Mouse (Mus musculus) layer of hippocampus, postnatal 14 days (tissue): ENCODE data around the gene Fam102a. TPM values are rescaled to one million over a fixed set of nuclear protein-coding genes. Genes with fewer than 3 reads are reported as not detected.
A peak's percentile ranks its signal among the peaks of the same experiment; 100 is the strongest.

Experiments
- DNase-seq, 2 experiments: peaks; one replicate each; pipeline ENCODE4 v3.0.0; 2021 to 2022; ENCODE audit warnings: low spot score in 2 of 2, mixed read lengths in 1 of 2
- total RNA-seq, 2 experiments: library from RNA; stranded (reverse); gene quantifications; 2 replicates each; pipeline ENCODE4 v1.2.3; 2021

The Fam102a gene
- total RNA-seq, 2 experiments from 2014 or later, result 50.2 to 52.9 TPM

DNA sequence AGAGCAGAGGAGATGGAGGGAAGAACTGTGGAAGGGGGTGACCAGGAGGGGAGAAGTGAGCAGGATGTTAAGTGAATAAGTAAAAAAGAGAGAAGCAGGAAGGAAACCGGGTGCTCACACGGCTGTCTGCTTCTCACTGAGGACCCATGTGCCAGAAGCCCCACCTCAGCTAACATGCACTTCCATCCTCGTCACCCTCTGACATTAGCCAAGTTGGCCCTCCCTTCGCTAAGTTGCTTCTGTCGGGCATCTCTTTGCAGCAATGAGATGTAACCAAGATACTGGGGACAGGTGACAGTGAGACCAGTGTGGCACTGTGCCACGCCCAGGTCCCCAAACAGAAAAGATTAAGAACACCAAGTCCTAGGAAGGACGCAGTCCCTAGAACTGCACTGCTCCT, 22.5 kb upstream of the Fam102a start:
- DNase-seq, result no peak

- no peak for DNase-seq
These were observed 20.8 kb upstream of the Fam102a start for GRCm38 (mm10) chr2:32514335-32514734.

GRCm38 (mm10) chr2:32517233-32517867, 17.8 kb upstream of the Fam102a start:
- no peak for DNase-seq

DNA sequence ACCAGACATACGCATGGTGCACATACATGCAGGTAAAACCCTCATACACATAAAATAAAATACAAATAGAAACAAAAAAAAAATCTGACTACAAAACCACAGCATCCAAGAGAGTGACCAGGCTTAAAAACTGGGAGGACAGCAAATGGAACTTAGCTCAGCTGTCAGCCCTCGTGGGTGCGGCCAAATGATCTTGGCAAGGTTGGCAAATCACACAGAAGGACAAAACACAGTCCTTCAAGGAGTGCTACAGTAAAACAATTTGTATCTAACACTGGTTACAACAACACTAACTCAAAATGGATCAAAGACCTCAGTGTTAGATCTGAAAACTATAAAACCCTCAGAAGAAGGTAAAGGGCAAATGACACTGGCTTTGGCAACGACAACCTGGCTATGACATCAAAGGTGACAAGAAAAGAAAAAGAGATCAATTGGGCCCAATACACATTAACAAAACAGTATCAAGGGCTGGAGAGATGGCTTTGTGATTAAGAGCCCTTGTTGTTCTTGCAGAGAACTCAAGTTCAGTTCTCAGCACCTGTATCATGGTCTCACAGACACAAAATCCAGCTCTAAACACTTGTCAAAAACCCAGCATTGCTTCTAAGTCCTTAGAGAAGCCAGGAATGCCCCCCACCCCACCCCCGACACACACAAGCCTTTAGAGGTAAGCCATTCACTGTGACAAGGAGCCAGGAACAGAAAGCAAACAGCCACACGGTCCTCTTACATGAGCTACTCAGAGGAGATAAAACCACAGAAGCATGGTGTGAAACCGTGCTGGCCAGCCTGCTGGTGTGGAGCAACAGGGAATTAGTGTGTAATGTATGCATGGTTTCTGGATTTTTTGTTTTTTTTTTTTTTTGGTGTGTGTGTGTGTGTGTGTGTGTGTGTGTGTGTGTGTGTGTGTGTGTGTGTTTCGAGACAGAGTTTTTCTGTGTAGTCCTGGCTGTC, 14.8 kb upstream of the Fam102a start:
- no peak for DNase-seq

GRCm38 (mm10) chr2:32524536-32525031, 10.5 kb upstream of the Fam102a start:
- DNase-seq, result no peak

- no peak for DNase-seq
These were observed 9.3 kb upstream of the Fam102a start for GRCm38 (mm10) chr2:32525816-32526215.

DNA sequence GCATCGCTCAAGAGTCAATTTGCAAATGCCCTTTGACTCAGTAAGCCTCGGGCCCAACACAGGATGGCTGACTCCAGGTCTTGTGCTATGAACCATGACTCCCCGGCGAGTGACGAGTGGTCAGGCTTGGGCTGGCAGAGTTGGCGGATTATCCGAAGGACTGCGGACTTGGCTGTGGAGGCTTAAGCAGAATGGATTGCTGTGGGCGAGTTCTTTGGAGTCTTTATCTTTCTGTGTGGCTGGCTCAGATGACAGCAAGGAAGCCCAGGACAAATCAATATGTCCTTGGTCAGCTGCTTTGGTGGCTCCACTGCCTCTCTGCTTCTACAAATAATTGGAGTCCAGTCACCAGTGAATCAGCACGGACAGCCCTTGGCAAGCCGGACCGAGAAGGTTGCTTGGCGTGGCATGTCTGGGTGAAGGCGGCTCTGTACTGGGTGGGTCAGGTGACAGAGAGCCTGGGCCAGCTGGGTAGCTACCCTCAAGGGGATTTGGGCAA, 7.6 kb upstream of the Fam102a start:
- DNase-seq, result no peak

DNA sequence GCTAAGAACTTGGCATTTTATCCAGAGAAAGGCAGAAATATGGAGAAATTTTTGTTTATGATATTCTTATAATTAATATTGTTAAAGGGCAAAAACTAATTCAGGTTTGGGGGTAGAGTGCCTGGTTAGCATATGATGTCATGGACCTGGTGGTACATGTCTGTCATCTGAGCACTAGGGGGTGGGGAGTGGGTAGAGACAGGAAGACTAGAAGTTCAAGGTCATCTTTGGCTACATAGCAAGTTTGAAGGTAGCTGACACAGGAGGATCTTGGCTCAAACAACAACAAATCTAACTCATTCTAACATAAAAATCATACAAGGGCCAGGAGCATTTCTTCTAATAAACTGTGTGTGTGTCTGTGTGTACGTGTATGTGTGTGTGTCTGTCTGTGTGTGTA, 6.8 kb upstream of the Fam102a start:
- no peak for DNase-seq

GRCm38 (mm10) chr2:32530479-32530878, 4.7 kb upstream of the Fam102a start:
- no peak for DNase-seq

- DNase-seq, result no peak
These were observed 2.0 kb upstream of the Fam102a start for GRCm38 (mm10) chr2:32533163-32533562.

GRCm38 (mm10) chr2:32534061-32534732, 935 bp upstream of the Fam102a start:
- DNase-seq, result no peak

DNA sequence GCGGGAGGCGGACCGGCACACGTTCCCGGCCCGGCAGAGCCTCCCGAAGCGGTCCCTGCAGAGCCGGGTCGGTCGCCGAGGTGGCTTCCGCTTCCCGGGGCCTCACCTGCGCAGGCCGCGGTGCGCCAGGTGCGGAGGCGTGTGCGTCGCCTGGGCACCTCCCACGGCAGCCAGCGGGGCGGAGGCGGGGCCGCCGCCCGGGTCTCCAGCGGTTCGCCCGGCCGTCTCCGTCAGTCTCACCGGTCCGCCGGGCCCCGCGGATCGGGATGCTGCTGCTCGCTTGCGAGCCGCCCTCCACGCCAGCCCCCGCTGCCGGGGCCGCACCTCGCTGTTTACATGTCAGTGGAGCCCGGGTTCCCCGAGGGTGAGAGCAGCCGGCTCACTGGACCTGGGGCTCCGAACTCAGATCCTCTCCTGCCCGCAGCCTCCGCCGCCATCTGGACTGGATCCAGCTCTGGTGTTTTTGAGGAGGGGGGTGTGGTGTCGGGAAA, 414 bp downstream of the Fam102a start:
- DNase-seq, result peak; percentile 43 to 53

- no peak for DNase-seq
These were observed 1.0 kb downstream of the Fam102a start for GRCm38 (mm10) chr2:32536086-32536633.

DNA sequence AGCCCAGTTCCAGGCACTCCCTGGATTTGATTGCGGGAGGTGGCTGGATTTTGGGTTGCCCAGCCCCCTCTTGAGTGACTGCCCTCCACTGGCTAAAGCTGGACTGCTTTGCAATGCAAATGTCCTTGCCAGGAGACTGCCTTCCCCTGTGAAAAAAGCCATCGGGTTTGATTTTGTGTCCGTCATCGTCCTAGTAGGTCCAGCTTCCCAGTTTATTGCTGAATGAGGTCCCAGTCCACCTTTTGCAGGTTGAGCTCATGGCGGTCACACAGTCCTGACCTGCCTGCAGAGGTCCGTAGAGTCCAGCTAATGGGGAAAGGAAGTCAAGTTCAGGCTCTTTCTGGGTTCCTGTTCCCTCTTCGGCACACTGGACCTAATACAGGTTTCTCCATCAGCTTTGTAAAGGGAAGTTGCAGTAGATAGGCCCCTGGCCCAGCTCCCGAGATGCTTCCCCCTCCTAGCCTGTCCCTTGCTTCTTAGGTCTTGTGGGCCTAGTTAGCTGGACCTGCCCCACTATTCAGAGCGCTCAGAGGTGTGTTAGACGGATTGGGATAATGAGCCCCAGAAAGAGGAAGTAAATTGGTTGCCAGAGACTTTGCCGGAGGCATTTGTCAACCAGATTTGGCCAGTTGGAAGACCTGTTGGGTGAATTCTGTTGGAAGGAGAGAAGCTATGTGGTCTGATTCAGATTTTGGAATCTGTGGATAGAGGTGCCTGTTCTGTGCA, 1.7 kb downstream of the Fam102a start:
- peak; percentile 51 to 59 for DNase-seq

GRCm38 (mm10) chr2:32537360-32537905, 2.3 kb downstream of the Fam102a start:
- no peak for DNase-seq

GRCm38 (mm10) chr2:32537941-32538340, 2.8 kb downstream of the Fam102a start:
- no peak for DNase-seq

DNA sequence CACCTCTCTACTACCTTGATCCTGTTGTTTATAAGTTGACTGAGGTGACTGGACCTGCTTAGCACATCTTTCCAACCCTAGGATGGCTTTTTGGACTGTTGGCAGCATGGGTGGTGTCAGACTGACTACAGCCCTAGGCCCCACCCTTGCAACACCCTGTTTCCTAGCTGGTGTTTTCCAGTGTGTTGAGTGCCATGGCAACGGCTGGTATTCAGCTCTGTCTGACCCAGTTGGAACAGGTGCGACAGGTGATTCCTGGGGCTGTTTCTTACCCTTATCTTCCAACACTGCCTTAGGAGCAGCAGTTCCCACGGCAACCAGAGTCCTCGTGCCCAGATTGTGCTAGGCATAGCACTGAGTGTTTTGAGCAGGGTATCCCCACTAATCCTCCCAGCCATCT, 3.3 kb downstream of the Fam102a start:
- DNase-seq, result no peak

DNA sequence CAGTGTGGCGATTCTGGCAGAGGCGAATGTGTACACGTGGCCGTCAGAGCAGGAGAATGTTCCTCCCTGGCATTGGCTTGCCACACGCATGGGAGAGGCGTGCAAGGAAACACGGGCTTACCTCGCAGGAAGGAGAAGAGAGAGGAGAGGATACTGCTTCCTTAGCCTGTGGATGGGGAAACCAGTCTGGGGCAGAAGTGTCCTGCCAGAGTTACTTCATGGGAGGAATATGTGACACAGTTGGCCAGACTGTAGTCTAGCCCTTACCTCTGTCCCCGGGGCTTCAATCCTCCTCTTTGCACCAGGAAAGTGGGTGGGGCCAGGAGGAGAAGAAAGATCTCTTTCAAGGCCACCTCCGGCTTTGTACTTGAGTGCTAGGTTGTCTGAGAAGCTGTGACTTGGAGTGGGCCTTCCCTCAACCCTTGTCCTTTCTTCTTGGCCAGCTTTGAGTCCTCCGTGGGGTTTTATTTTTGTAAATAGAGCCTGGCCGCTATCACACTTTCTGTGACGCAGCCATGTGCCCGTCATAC, 4.4 kb downstream of the Fam102a start:
- DNase-seq, result no peak

DNA sequence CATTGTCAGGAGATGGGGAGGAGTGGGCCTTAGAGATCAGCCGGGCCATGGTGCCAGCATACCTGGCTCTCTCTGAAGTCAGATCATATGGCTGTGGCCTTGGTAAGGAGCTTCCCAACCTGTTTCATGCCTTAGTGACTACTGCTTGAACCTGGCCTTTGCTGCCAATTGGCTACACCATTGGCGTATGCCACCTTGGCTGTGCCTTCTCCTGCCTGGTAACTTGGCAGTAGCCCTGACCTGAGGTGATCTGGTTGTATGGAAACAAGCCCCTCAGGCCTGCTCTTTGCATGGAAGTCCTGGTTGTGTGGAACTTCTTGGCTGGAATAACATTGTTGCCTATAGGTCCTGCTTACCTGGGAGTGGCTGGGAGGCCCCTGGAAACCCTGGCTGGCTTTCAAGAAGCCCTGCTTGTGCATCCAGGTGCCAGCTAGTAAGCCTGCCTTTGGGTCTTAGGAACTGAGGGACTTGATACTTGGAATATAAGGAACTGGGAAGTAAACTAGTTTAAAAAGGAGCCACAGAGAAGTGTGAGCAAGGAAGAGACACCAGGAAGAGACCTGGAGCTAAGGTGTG, 6.3 kb downstream of the Fam102a start:
- DNase-seq, result no peak
